Mouse (Mus musculus) left cerebral cortex, postnatal 36 days (tissue): Measurements from ENCODE around the gene Zfp692. TPM values are rescaled to one million over a fixed set of nuclear protein-coding genes. Genes with fewer than 3 reads are reported as not detected.
"Not testable (repeated sequence)": the region's sequence is repeated elsewhere in the genome, so short reads cannot be mapped to it uniquely, and the experiment has no call there.

Source experiments
- DNase-seq, 2 experiments: peaks; one replicate each; pipeline ENCODE4 v3.0.0; 2021 to 2022; ENCODE audit warnings: low spot score in 2 of 2, mixed read lengths in 1 of 2
- intact Hi-C: fragments of 180-260 bp; cut with DNase I; formaldehyde crosslinking; loops from one replicate; pipeline ENCODE4 v1.15.1; 2025
- total RNA-seq, 2 experiments: library from RNA; stranded (reverse); gene quantifications; 2 replicates each; pipeline ENCODE4 v1.2.3; 2021

The Zfp692 gene
- total RNA-seq, 2 experiments from 2014 or later = 17.8 to 31.5 TPM

- DNase-seq = no peak
- intact Hi-C loops = no loop called here
These were observed 39.9 kb downstream of the Zfp692 start for GRCm38 (mm10) chr11:58346745-58347144.

GRCm38 (mm10) chr11:58350628-58351027 lies 43.8 kb downstream of the Zfp692 start:
- no peak for DNase-seq
- intact Hi-C loops = no loop called here

- intact Hi-C loops = no loop called here
- no peak for DNase-seq
These were observed 44.3 kb downstream of the Zfp692 start for GRCm38 (mm10) chr11:58351179-58351578.

- no peak for DNase-seq
- intact Hi-C loops = no loop called here
These were observed 46.0 kb downstream of the Zfp692 start for GRCm38 (mm10) chr11:58352681-58353548.

- no peak for DNase-seq
- intact Hi-C loops = no loop called here
These were observed 46.8 kb downstream of the Zfp692 start for GRCm38 (mm10) chr11:58353709-58354108.

- intact Hi-C loops = no loop called here
- peak; percentile 17 to 28 for DNase-seq
These were observed 47.6 kb downstream of the Zfp692 start for GRCm38 (mm10) chr11:58354476-58354875.

- intact Hi-C loops = no loop called here
- DNase-seq = peak; percentile 24 to 44
These were observed 48.1 kb downstream of the Zfp692 start for GRCm38 (mm10) chr11:58354927-58355326.

- intact Hi-C loops = no loop called here
- DNase-seq = no peak
These were observed 50.2 kb downstream of the Zfp692 start for GRCm38 (mm10) chr11:58357042-58357441.

- intact Hi-C loops = no loop called here
- DNase-seq = no peak
These were observed 51.1 kb downstream of the Zfp692 start for GRCm38 (mm10) chr11:58357844-58358534.

- intact Hi-C loops, DNase-seq: not testable (repeated sequence)
These were observed 55.7 kb downstream of the Zfp692 start for GRCm38 (mm10) chr11:58362562-58362961.

Other genes starting within 250 kb of the Zfp692 start
- gene Gm12248, start 213.9 kb upstream of the Zfp692 start, total RNA-seq = not detected
- gene Cnot8, start 202.9 kb upstream of the Zfp692 start, total RNA-seq = 10 to 100 TPM; 51.9 to 58.0 TPM
- 10 to 100 TPM; 17.1 to 18.1 TPM for gene Gemin5, start 138.5 kb upstream of the Zfp692 start, total RNA-seq
- gene Mrpl22, start 135.4 kb upstream of the Zfp692 start, total RNA-seq = 10 to 100 TPM; 30.7 to 37.4 TPM
- 1 to 10 TPM; 3.6 to 3.8 TPM for gene Igtp, start 107.5 kb upstream of the Zfp692 start, total RNA-seq
- gene Irgm2, start 107.5 kb upstream of the Zfp692 start, total RNA-seq = 1 to 10 TPM; 2.3 to 2.7 TPM
- gene 4930438A08Rik, start 32.3 kb upstream of the Zfp692 start, total RNA-seq = not detected
- gene Zfp672, start 23.3 kb downstream of the Zfp692 start, total RNA-seq = 10 to 100 TPM; 42.5 to 57.4 TPM
- gene Sh3bp5l, start 23.7 kb downstream of the Zfp692 start, total RNA-seq = 10 to 100 TPM; 53.6 to 57.8 TPM
- not detected for gene Lypd8, start 72.0 kb downstream of the Zfp692 start, total RNA-seq
- gene 1810065E05Rik, start 114.0 kb downstream of the Zfp692 start, total RNA-seq = not detected
- gene Gm12253, start 125.5 kb downstream of the Zfp692 start, total RNA-seq = not detected
- not detected for gene Lypd9, start 145.9 kb downstream of the Zfp692 start, total RNA-seq
- not detected for gene Olfr30, start 155.2 kb downstream of the Zfp692 start, total RNA-seq
- not detected for gene Olfr332, start 185.5 kb downstream of the Zfp692 start, total RNA-seq
- gene Olfr331, start 195.5 kb downstream of the Zfp692 start, total RNA-seq = not detected
- gene Olfr330, start 227.8 kb downstream of the Zfp692 start, total RNA-seq = not detected
- gene Olfr329-ps, start 239.4 kb downstream of the Zfp692 start, total RNA-seq = not detected
- gene Olfr328, start 248.6 kb downstream of the Zfp692 start, total RNA-seq = under 1 TPM in 1 of 2 experiments, not detected in 1; 0.10 TPM